Mouse (Mus musculus) G1E (cell line): ENCODE measurements around the gene Plekhm2. TPM values are rescaled to one million over a fixed set of nuclear protein-coding genes. Genes with fewer than 3 reads are reported as not detected.

Experiments used
- ATAC-seq: 2 replicates; pipeline ENCODE4 v1.8.0; 2016; ENCODE audit warnings: mild to moderate bottlenecking; ENCODE audit not compliant: insufficient number of reproducible peaks, poor library complexity, low FRiP score, severe bottlenecking; ENCODE audit errors: extremely low read depth
- DNase-seq: peaks from one replicate; pipeline ENCODE4 v3.0.0; 2012; ENCODE audit warnings: low spot score
- H3K27me3 ChIP-seq: 2 replicates; pipeline ENCODE4 v1.6.1; 2012; ENCODE audit warnings: mild to moderate bottlenecking, low read length, inconsistent platforms; ENCODE audit not compliant: insufficient read depth
- H3K36me3 ChIP-seq: replicated peaks from 2 replicates; pipeline ENCODE3; 2012; ENCODE audit warnings: mild to moderate bottlenecking, inconsistent platforms
- H3K4me1 ChIP-seq: 2 replicates; pipeline ENCODE4 v1.6.1; 2012; ENCODE audit warnings: low read depth, low read length, inconsistent platforms, mixed read lengths; ENCODE audit not compliant: insufficient read depth
- H3K4me3 ChIP-seq: 2 replicates; pipeline ENCODE4 v1.5.1; 2012; ENCODE audit warnings: low read depth, mild to moderate bottlenecking, inconsistent platforms, low read length, moderate library complexity, mixed read lengths
- H3K9me3 ChIP-seq: replicated peaks from 2 replicates; pipeline ENCODE4 v1.6.1; 2012; ENCODE audit warnings: inconsistent platforms
- CTCF ChIP-seq: IDR thresholded peaks from 2 replicates; pipeline ENCODE4 v1.5.1; 2012; ENCODE audit warnings: low read depth, low read length, inconsistent platforms, mixed read lengths
- GATA1 ChIP-seq: IDR thresholded peaks from 2 replicates; pipeline ENCODE4 v1.6.1; 2012; ENCODE audit warnings: borderline replicate concordance, low read length, inconsistent platforms, mixed read lengths
- GATA2 ChIP-seq: IDR thresholded peaks from 2 replicates; pipeline ENCODE4 v1.6.1; 2012; ENCODE audit warnings: low read depth, low read length, inconsistent platforms, borderline replicate concordance
- POLR2AphosphoS5 ChIP-seq: IDR thresholded peaks from 2 replicates; pipeline ENCODE4 v1.6.1; 2012; ENCODE audit warnings: low read depth, low read length, inconsistent platforms; ENCODE audit not compliant: insufficient replicate concordance
- TAL1 ChIP-seq: conservative IDR thresholded peaks from 2 replicates; pipeline ENCODE4 v1.6.1; 2012; ENCODE audit warnings: low read depth, low read length, inconsistent platforms, mixed read lengths
- polyA plus RNA-seq: library from polyadenylated mRNA; stranded (reverse); fragments of >175 nt; gene quantifications from 2 replicates; pipeline ENCODE4 v1.2.3, GENCODE M21; 2012
- total RNA-seq, 2 experiments: library from RNA; stranded (forward) in 1 of 2; stranded (reverse) in 1 of 2; fragments of 200-1000 nt in 1 of 2; fragments of >200 nt in 1 of 2; fragmentation: Nextera tagmentation in 1 of 2; gene quantifications; 2 replicates each; pipeline ENCODE4 v1.2.3; 2014 to 2017

The Plekhm2 gene
- total and polyA plus RNA-seq, 3 experiments: 8.3 to 29.0 (median 20.0) TPM

- Histone ChIP-seq H3K27me3 (no peaks in the 10 kb centered on the region), H3K4me1 (peaks cover 3% of the 10 kb centered on the region), H3K9me3 (no peaks in the 10 kb centered on the region), H3K4me3 (no peak overlapping the region), H3K36me3 (peaks cover 98% of the 10 kb centered on the region)
- no peak for DNase-seq
- ATAC-seq: no peak
- TF ChIP-seq POLR2AphosphoS5 (no peak), GATA2 (no peak), TAL1 (no peak), GATA1 (no peak), CTCF (no peak)
Measured at GRCm38 (mm10) chr4:141704625-141705024, 39.9 kb upstream of the Plekhm2 start.

GRCm38 (mm10) chr4:141694719-141695118 lies 30.0 kb upstream of the Plekhm2 start:
- no peaks in the 10 kb centered on the region for H3K9me3 ChIP-seq
- H3K4me3 ChIP-seq: no peak overlapping the region
- H3K4me1 ChIP-seq: peaks cover 7% of the 10 kb centered on the region; the same call in 1 of the 2 replicates
- H3K36me3 ChIP-seq: peaks cover 95% of the 10 kb centered on the region
- DNase-seq (no peak), ATAC-seq (no peak)
- H3K27me3 ChIP-seq: no peaks in the 10 kb centered on the region
- TF ChIP-seq CTCF: no peak
- TF ChIP-seq GATA1: no peak
- TF ChIP-seq GATA2: no peak
- TF ChIP-seq TAL1: no peak
- TF ChIP-seq POLR2AphosphoS5: no peak

- H3K36me3 ChIP-seq: peaks cover 92% of the 10 kb centered on the region
- ATAC-seq: peak; percentile 4; the same call in 1 of the 2 replicates
- H3K9me3 ChIP-seq: no peaks in the 10 kb centered on the region
- TF ChIP-seq GATA1: no peak
- no peak for DNase-seq
- H3K4me3 ChIP-seq: no peak overlapping the region
- H3K27me3 ChIP-seq: no peaks in the 10 kb centered on the region
- H3K4me1 ChIP-seq: peaks cover 12% of the 10 kb centered on the region
Measured at GRCm38 (mm10) chr4:141688505-141688904, 23.8 kb upstream of the Plekhm2 start.

GRCm38 (mm10) chr4:141686525-141686924 lies 21.8 kb upstream of the Plekhm2 start:
- H3K9me3 ChIP-seq: no peaks in the 10 kb centered on the region
- TF ChIP-seq TAL1 (no peak), CTCF (no peak), POLR2AphosphoS5 (no peak), GATA2 (no peak), GATA1 (no peak)
- peaks cover 90% of the 10 kb centered on the region for H3K36me3 ChIP-seq
- H3K27me3 ChIP-seq: no peaks in the 10 kb centered on the region
- H3K4me3 ChIP-seq: no peak overlapping the region
- ATAC-seq (no peak), DNase-seq (no peak)
- H3K4me1 ChIP-seq: peaks cover 12% of the 10 kb centered on the region

GRCm38 (mm10) chr4:141686093-141686492 lies 21.4 kb upstream of the Plekhm2 start:
- TF ChIP-seq POLR2AphosphoS5: no peak
- peaks cover 87% of the 10 kb centered on the region for H3K36me3 ChIP-seq
- DNase-seq (no peak), ATAC-seq (no peak)
- H3K4me1 ChIP-seq: peaks cover 13% of the 10 kb centered on the region
- H3K9me3 ChIP-seq: no peaks in the 10 kb centered on the region
- no peak overlapping the region for H3K4me3 ChIP-seq
- no peaks in the 10 kb centered on the region for H3K27me3 ChIP-seq

- H3K4me3 ChIP-seq: no peak within 1 kb of the TSS
- H3K27me3 ChIP-seq: no peaks in the 10 kb centered on the region
- peaks cover 17% of the 10 kb centered on the region for H3K4me1 ChIP-seq
- no peaks in the 10 kb centered on the region for H3K9me3 ChIP-seq
- H3K36me3 ChIP-seq: peaks cover 87% of the 10 kb centered on the region
- ATAC-seq (no peak), DNase-seq (no peak)
- no peak for TF ChIP-seq GATA1
- TF ChIP-seq CTCF: no peak
- TF ChIP-seq TAL1: no peak
- TF ChIP-seq POLR2AphosphoS5: no peak
- TF ChIP-seq GATA2: no peak
Measured at GRCm38 (mm10) chr4:141685499-141685898, 20.8 kb upstream of the Plekhm2 start, which contains the start of gene Rsc1a1. Rsc1a1 (minus strand) TSS chr4:141685599.

- DNase-seq (no peak), ATAC-seq (no peak)
- Histone ChIP-seq H3K9me3 (no peaks in the 10 kb centered on the region), H3K4me1 (peaks cover 21% of the 10 kb centered on the region), H3K36me3 (peaks cover 88% of the 10 kb centered on the region), H3K4me3 (no peak overlapping the region), H3K27me3 (no peaks in the 10 kb centered on the region)
- TF ChIP-seq POLR2AphosphoS5 (no peak), GATA1 (no peak), TAL1 (no peak), GATA2 (no peak), CTCF (no peak)
Measured at GRCm38 (mm10) chr4:141682706-141683230, 18.1 kb upstream of the Plekhm2 start.
